Mouse (Mus musculus): ENCODE measurements at regions not wholly inside any gene's neighbourhood (a gene's known extent, or its start where the extent isn't known, plus 50 kb on each side); places are given as distances from the start of the nearest gene placed in this dataset.
"Not testable (repeated sequence)": the region's sequence is repeated elsewhere in the genome, so short reads cannot be mapped to it uniquely, and the experiment has no call there.

DNA sequence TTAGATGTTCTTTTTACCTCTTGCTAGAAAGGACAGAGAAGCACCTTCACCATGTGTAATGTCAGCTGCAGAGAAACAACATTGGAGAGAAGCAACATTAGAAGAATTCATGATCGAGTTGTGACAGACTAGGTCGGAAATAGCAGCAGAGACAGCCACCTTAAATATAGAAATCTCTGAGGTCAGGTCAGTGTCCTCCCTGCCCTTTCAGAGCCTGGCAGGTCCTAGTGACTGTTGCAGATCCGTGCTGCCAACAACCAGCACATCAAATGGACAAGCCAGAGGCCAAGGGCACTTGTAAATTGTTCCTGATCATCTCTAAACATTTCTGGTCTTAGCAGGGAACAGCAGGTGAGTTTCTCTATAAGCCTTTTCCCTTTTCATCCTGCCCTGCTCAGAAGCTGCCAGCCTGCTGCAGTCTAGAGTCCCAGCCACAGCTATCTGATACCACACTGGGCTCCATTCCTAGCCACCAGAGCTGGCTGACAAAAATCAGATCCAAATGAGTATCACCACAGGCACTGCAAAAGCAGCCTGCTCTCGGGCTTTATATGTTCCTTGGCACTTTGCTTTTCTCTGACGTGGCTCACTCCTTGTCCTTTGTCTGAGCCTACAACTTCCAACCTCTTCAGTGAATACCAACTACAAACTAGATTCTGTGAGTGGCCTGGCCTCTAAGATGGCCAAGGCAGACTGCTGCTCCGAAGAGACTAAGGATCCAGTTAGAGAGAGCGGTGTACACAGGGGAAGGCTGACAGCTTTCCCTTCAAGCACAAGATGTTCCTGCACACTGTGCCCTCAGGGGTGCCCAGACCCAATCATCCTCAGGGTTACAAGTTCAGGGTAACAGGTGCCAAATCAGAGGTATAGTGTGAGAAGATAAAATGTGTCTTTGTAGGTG, 102.8 kb upstream of the Pfn2 start:
- no peak for ATAC-seq (ENCODE audit: extremely low read depth, insufficient number of reproducible peaks, low FRiP score, poor library complexity, severe bottlenecking)

DNA sequence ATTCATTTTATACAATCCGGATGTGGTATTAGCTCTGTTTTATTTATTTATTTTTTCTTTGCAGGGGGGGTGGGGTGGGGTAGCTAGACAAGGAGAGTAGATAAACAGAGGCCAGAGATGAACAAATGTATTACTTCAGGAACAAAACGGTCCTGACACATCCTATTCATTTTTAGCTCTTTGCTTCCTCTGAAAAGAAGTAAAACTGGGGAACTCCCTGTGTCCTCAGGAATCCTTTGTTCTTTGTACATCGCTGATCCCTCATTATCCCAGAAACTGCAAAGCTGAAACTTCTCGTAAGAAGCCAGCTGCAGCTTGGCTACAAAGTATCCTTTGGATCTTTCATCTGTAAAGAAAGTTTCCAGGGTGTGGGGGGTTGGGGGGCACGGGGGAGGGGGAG, 103.6 kb upstream of the Pfn2 start:
- no peak for ATAC-seq (ENCODE audit: extremely low read depth, insufficient number of reproducible peaks, low FRiP score, poor library complexity, severe bottlenecking)

- no peak for ATAC-seq (ENCODE audit: extremely low read depth, insufficient number of reproducible peaks, low FRiP score, poor library complexity, severe bottlenecking)
Measured at GRCm38 (mm10) chr3:57957352-57957751, 109.5 kb upstream of the Pfn2 start.

GRCm38 (mm10) chr3:57963965-57964364, 116.1 kb upstream of the Pfn2 start:
- no peak for ATAC-seq (ENCODE audit: extremely low read depth, insufficient number of reproducible peaks, low FRiP score, poor library complexity, severe bottlenecking)

DNA sequence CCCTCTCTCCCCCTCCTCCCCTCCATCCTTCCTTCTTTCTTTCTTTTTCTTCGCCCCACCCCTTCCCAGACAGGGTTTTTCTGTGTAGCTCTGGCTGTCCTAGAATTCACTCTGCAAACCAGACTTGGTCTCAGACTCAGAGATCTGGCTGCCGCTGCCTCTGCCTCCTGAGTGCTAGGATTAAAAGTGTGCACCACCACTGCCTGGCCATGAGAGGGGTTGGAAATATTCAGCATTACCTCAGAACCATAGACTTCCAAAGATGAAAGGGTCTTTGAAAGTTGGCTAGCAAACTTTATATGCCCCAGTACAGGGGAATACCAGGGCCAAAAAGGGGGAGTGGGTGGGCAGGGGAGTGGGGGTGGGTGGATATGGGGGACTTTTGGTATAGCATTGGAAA, 122.7 kb upstream of the Pfn2 start:
- not testable (repeated sequence) for ATAC-seq (ENCODE audit: extremely low read depth, insufficient number of reproducible peaks, low FRiP score, poor library complexity, severe bottlenecking)

DNA sequence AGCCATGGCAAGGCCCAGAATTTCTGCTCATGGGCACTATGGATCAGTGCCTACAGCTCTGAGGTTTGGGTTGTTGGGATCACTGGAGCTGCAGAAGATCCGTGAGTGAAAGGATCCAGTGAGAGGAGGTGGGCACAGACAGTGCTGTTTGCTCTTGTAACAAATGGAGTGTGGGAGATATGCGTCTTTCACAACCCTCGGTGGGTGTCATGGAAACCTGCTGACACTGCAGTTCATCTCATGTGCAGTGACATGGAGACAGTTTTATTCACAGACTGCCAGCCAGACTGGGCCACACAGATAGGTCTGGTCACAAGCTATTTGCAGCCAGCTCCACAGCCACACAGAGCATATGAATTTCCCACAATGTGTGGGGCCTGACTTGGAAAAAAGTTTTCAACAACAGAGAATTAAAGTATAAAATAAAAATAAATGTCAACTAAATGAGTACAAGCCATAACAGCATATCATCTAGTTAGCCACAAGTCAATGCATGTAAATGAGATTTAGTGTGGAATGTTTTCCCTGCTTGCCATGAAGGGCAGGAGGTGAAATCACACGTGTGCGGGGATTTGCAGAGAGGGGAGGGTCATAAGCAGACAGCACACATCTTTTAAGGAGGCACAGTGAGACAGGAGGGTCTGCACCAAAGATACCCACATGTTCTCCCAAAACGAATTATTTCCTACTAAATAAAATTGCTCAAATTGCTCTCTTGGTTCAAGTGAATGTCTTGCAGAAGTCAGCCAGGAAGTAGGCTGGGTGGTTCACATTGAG, 124.8 kb upstream of the Pfn2 start:
- ATAC-seq (ENCODE audit: extremely low read depth, insufficient number of reproducible peaks, low FRiP score, poor library complexity, severe bottlenecking) = no peak

GRCm38 (mm10) chr3:57973546-57973945, 125.7 kb upstream of the Pfn2 start:
- ATAC-seq (ENCODE audit: extremely low read depth, insufficient number of reproducible peaks, low FRiP score, poor library complexity, severe bottlenecking) = no peak

- ATAC-seq (ENCODE audit: extremely low read depth, insufficient number of reproducible peaks, low FRiP score, poor library complexity, severe bottlenecking) = no peak
Measured at GRCm38 (mm10) chr3:57975379-57975778, 127.5 kb upstream of the Pfn2 start.

DNA sequence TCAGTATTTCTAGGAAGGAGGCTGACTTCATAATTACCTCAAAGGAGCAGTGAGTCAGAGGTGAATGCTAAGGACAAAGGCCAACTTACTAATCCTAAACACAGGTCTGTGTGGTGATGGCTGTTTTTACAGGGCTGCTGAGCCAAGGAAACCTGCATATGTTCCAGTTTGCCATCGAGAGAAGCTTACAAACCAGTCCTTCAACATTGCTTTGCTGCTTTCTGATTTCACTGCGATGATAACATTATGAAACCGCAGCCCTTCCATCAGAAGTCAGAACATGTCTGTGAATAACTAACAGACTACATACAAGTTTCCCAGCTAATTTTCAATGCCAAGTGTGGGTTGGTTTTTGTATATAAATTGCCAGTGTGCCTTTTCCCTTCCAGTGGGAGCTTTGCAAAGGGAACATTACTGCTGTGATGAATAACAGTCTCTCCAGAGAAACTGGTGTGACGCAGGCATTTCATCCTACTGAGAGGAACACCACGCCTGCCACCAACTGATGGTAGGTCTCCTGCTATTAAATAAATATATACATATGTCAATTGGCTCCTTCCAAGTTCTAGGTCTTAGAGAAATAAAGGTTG, 128.9 kb upstream of the Pfn2 start:
- no peak for ATAC-seq (ENCODE audit: extremely low read depth, insufficient number of reproducible peaks, low FRiP score, poor library complexity, severe bottlenecking)

DNA sequence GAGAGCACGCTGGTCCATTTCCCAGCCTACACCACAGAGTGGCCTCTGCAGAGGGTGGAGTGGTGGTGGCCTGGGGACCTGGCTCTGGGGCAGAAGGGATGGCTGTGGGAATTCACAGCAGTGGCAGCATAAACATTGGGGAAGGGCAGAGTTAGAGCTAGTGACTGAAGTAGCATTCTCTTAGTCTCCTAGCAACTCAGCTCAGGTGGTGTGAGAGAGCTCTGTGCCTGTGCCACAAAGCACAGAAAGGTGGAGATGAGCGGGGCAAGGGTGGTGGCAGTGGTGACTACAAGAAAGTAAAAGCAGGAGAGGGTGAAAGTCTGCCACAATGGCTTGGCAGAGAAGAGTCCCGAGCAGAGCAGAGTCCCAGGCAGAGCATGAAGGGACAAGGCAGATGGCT, 140.3 kb upstream of the Pfn2 start:
- no peak for ATAC-seq (ENCODE audit: extremely low read depth, insufficient number of reproducible peaks, low FRiP score, poor library complexity, severe bottlenecking)

- no peak for ATAC-seq (ENCODE audit: extremely low read depth, insufficient number of reproducible peaks, low FRiP score, poor library complexity, severe bottlenecking)
Measured at GRCm38 (mm10) chr3:57990738-57991137, 142.9 kb upstream of the Pfn2 start.

- no peak for ATAC-seq (ENCODE audit: extremely low read depth, insufficient number of reproducible peaks, low FRiP score, poor library complexity, severe bottlenecking)
Measured at GRCm38 (mm10) chr3:57998121-57999102, 150.5 kb upstream of the Pfn2 start.

GRCm38 (mm10) chr3:58002792-58003574, 155.1 kb upstream of the Pfn2 start:
- ATAC-seq (ENCODE audit: extremely low read depth, insufficient number of reproducible peaks, low FRiP score, poor library complexity, severe bottlenecking) = no peak

DNA sequence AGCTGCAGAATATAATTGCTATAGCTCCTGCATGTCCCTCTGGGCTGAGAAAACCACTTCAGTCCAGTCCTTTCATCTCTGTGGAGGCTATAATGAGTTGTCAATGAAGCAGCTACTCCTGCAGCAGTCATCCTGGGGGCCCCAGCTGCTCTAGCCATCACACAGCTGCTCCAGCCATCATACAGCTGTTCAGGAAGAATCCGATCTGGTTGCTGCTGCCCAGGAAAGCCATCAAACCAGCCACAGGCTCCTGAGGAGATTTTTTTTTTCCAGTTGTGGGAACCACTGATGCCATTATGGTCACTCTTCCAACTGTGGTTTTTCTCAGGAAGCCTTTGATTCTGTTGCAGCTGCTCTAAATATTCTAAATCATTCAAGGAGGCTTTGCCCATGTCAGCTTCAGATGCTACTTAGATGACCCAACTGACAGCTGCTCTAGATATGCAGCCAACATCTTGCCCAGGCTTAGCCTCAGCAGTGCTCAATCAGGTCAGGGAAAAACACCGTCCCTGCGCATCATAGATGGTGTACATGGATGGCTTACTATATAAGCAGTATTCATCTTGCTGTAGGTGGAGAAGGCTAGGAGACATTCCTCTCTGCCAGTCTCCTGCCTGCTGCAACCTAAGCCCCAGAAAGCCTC, 177.0 kb upstream of the Pfn2 start:
- ATAC-seq (ENCODE audit: extremely low read depth, insufficient number of reproducible peaks, low FRiP score, poor library complexity, severe bottlenecking) = no peak

- no peak for ATAC-seq (ENCODE audit: extremely low read depth, insufficient number of reproducible peaks, low FRiP score, poor library complexity, severe bottlenecking)
Measured at GRCm38 (mm10) chr3:58049618-58050017, 201.7 kb upstream of the Pfn2 start.

- ATAC-seq (ENCODE audit: extremely low read depth, insufficient number of reproducible peaks, low FRiP score, poor library complexity, severe bottlenecking) = no peak
Measured at GRCm38 (mm10) chr3:58054726-58055125, 206.8 kb upstream of the Pfn2 start.

DNA sequence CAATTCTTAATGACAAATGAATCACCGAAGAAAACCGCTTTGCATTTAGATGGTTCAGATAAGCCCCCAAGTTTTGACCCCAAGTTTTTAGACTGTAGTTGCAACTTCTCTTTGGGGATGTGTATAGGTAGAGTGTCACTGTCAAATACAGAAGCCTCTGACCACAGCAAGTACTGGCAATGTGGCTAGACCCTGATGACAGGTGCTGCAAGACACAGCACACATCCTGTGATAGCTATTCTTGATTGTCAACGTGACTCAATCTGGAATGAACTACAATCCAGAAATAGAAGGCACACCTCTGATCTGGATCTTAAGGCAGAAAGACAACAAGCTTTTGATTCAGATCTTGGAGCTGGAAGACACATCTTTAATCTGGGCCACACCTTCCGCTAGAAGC, 207.3 kb upstream of the Pfn2 start:
- ATAC-seq (ENCODE audit: extremely low read depth, insufficient number of reproducible peaks, low FRiP score, poor library complexity, severe bottlenecking) = no peak
